Mouse (Mus musculus) liver, adult 2 months (tissue): Measurements from ENCODE around the gene Txndc17.

Experiments used
- CTCF ChIP-seq: fragments of 200-500 bp; IDR thresholded peaks from 2 replicates; pipeline ENCODE4 v1.5.1; 2011; ENCODE audit warnings: low read depth, low read length, control low read depth
- POLR2A ChIP-seq: fragments of 200-500 bp; IDR thresholded peaks from 2 replicates; pipeline ENCODE4 v1.6.1; 2011; ENCODE audit warnings: low read length, control low read depth; ENCODE audit not compliant: insufficient read depth; ENCODE audit errors: extremely low read depth

DNA sequence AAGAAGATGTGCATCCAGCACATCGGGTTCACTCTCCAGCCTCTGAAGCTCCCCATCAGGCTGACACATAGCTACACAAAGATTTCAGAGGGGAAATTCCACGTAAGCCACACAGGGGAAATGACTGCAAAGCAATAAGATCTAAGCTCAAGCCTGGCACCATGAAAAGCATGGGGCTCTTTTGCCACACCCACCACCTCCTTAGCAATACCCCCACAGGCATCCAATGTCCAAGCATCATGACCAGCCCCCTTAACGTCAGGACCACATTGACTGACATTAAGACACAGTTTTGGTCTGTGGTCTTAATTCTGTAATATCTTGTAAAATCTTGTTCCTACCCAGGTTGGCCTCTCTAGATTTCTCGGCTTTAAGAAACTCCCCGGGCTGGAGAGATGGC, 26.8 kb upstream of the Txndc17 start:
- TF ChIP-seq CTCF = no peak
- no peak for TF ChIP-seq POLR2A
